Mouse (Mus musculus) liver, postnatal 0 days (tissue): ENCODE data around the gene Olfr110. TPM values are rescaled to one million over a fixed set of nuclear protein-coding genes. Genes with fewer than 3 reads are reported as not detected.
"Not testable (repeated sequence)": the region's sequence is repeated elsewhere in the genome, so short reads cannot be mapped to it uniquely, and the experiment has no call there.

ENCODE experiments used
- ATAC-seq: fragments of 200-750 bp; cut with Nextera tagmentation; 2 replicates; pipeline ENCODE4 v1.8.0; 2017; ENCODE audit warnings: mild to moderate bottlenecking, moderate library complexity
- DNase-seq: peaks from one replicate; pipeline ENCODE4 v3.0.0-alpha.2; 2016
- H3K27ac ChIP-seq: fragments of 300-500 bp; sonication (generic); 2 replicates; pipeline ENCODE4 v1.5.1; 2014; ENCODE audit warnings: antibody characterized with exemption, moderate library complexity, mild to moderate bottlenecking, low read depth
- H3K27me3 ChIP-seq: fragments of 300-500 bp; sonication (generic); 2 replicates; pipeline ENCODE4 v1.6.1; 2014; ENCODE audit warnings: low read length, control low read depth, mixed read lengths; ENCODE audit not compliant: insufficient read depth
- H3K36me3 ChIP-seq: fragments of 300-500 bp; sonication (generic); replicated peaks from 2 replicates; pipeline ENCODE4 v1.6.1; 2014; ENCODE audit warnings: mild to moderate bottlenecking, control low read depth, low read length, moderate library complexity, mixed read lengths; ENCODE audit not compliant: insufficient read depth
- H3K4me1 ChIP-seq: fragments of 300-500 bp; sonication (generic); 2 replicates; pipeline ENCODE4 v1.6.1; 2014; ENCODE audit warnings: antibody characterized with exemption, mild to moderate bottlenecking, control low read depth; ENCODE audit not compliant: insufficient read depth
- H3K4me2 ChIP-seq: fragments of 300-500 bp; sonication (generic); 2 replicates; pipeline ENCODE4 v1.6.1; 2014; ENCODE audit warnings: low read depth, mild to moderate bottlenecking, low read length, moderate library complexity, mixed read lengths
- H3K4me3 ChIP-seq: fragments of 300-500 bp; sonication (generic); 2 replicates; pipeline ENCODE4 v1.5.1; 2014; ENCODE audit warnings: low read depth, low read length
- H3K9ac ChIP-seq: fragments of 300-500 bp; sonication (generic); replicated peaks from 2 replicates; pipeline ENCODE4 v1.6.1; 2014; ENCODE audit warnings: mild to moderate bottlenecking, moderate library complexity
- H3K9me3 ChIP-seq: fragments of 300-500 bp; sonication (generic); 2 replicates; pipeline ENCODE4 v1.6.1; 2016; ENCODE audit warnings: mild to moderate bottlenecking, control low read depth, low read length, mixed read lengths
- CTCF ChIP-seq: sonication (generic); IDR thresholded peaks from 2 replicates; pipeline ENCODE4 v1.5.1; 2016; ENCODE audit warnings: antibody characterized with exemption, low read depth
- EP300 ChIP-seq: IDR thresholded peaks from 2 replicates; pipeline ENCODE4 v1.6.1; 2016; ENCODE audit warnings: antibody characterized with exemption, low read depth, mild to moderate bottlenecking
- WGBS: fragments of 180-500 bp; shearing (Covaris S2); extraction: QIAGEN DNeasy Blood & Tissue Kit; methylation state at CpG from one replicate; pipeline ENCODE4 v1.1.7; 2014; ENCODE audit not compliant: insufficient replicate concordance; 5-methylcytosine and 5-hydroxymethylcytosine counted together
- polyA plus RNA-seq: library from polyadenylated mRNA; unstranded; fragments of >200 nt; fragmentation: Nextera tagmentation; extraction: Ambion mirVana; gene quantifications from 2 replicates; pipeline ENCODE4 v1.2.1, GENCODE M21; 2015

Gene Olfr110
- not detected in 2 replicates for polyA plus RNA-seq

GRCm38 (mm10) chr17:37491930-37492518 lies at the start of gene Olfr110:
Olfr110 (plus strand) TSS chr17:37492468.
- TF ChIP-seq CTCF (no peak), EP300 (no peak)
- no peak for ATAC-seq
- no peak within 1 kb of the TSS for H3K4me2 ChIP-seq
- no peaks in the 10 kb centered on the region for H3K36me3 ChIP-seq
- peaks cover 2% of the 10 kb centered on the region; the same call in 1 of the 2 replicates for H3K9me3 ChIP-seq
- no peak for DNase-seq
- H3K27me3 ChIP-seq = no peaks in the 10 kb centered on the region
- H3K4me3 ChIP-seq = no peak within 1 kb of the TSS
- H3K9ac ChIP-seq = no peak within 1 kb of the TSS
- no peak within 1 kb of the TSS for H3K27ac ChIP-seq
- 19% methylated on average over 1 of the region's 1 CpGs for WGBS
- H3K4me1 ChIP-seq = no peaks in the 10 kb centered on the region

DNA sequence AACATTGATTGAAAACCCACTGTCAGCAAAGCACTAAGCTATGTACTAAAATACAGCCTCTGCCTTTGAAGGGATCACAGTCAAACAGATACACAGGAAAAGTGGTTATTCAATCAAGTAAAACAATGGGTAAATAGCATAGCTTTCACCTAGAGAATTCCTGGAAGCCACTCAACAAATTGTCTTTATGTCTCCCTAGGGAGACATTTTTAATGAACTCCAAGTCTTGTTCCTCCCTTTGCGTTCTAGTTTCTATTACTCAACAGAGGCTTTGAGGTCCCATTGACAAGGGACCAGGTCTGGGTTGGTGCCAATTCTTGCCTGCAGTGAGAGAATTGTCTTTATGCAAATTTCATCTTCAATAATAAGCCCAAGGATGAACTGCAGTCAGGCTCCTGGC lies 47.1 kb upstream of the Olfr110 start, which contains the start of gene Olfr108:
Gene Olfr108, plus strand, starts transcription at position 301 of the 400 bp plus-strand sequence.
- H3K4me2 ChIP-seq = no peak within 1 kb of the TSS
- no peaks in the 10 kb centered on the region for H3K27me3 ChIP-seq
- no peaks in the 10 kb centered on the region for H3K4me1 ChIP-seq
- H3K9ac ChIP-seq = no peak within 1 kb of the TSS
- no peak for TF ChIP-seq CTCF
- no peak for TF ChIP-seq EP300
- H3K4me3 ChIP-seq = no peak within 1 kb of the TSS
- H3K9me3 ChIP-seq = no peaks in the 10 kb centered on the region
- no peak for ATAC-seq
- H3K36me3 ChIP-seq = no peaks in the 10 kb centered on the region
- DNase-seq = no peak
- no peak within 1 kb of the TSS for H3K27ac ChIP-seq
- WGBS = 83% methylated on average over 1 of the region's 1 CpGs

GRCm38 (mm10) chr17:37458616-37459015 lies 33.7 kb upstream of the Olfr110 start, which contains the start of gene Olfr109:
Olfr109 (plus strand) TSS chr17:37458916.
- H3K4me2 ChIP-seq = no peak within 1 kb of the TSS
- DNase-seq = no peak
- no peaks in the 10 kb centered on the region for H3K9me3 ChIP-seq
- no peak for TF ChIP-seq EP300
- no peak for TF ChIP-seq CTCF
- no peaks in the 10 kb centered on the region for H3K4me1 ChIP-seq
- no peaks in the 10 kb centered on the region for H3K36me3 ChIP-seq
- no peak within 1 kb of the TSS for H3K4me3 ChIP-seq
- ATAC-seq = no peak
- no peaks in the 10 kb centered on the region for H3K27me3 ChIP-seq
- no peak within 1 kb of the TSS for H3K9ac ChIP-seq
- H3K27ac ChIP-seq = no peak within 1 kb of the TSS
- WGBS = 86% methylated on average over 1 of the region's 1 CpGs

GRCm38 (mm10) chr17:37483452-37483851 lies 8.8 kb upstream of the Olfr110 start, which contains the start of gene H2-M2:
H2-M2 (minus strand) TSS chr17:37483552.
- Histone ChIP-seq H3K4me1 (no peaks in the 10 kb centered on the region), H3K27me3 (no peaks in the 10 kb centered on the region), H3K4me2 (no peak within 1 kb of the TSS), H3K36me3 (no peaks in the 10 kb centered on the region), H3K9ac (no peak within 1 kb of the TSS), H3K27ac (no peak within 1 kb of the TSS), H3K4me3 (no peak within 1 kb of the TSS), H3K9me3 (no peaks in the 10 kb centered on the region)
- DNase-seq = no peak
- TF ChIP-seq EP300 (no peak), CTCF (no peak)
- WGBS = 56% methylated on average over 2 of the region's 2 CpGs
- no peak for ATAC-seq

DNA sequence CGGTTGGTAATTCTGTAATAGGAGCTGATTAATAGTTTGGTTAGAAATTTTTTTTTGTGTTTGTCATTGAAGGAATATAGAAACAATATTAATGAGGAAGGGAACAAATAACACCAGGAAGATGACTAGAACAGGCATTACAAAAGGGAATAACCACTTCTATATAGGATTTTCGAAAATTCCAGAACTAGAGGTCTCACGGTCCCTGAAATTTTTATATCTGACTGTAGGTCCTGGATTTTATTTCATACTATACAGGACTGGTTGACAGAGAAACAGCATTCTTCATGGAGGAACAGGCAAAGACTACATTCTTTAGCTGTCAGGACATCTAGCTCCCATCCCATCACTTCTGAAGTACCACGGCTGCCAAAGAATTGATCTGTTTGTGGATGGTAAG lies 15.5 kb downstream of the Olfr110 start, which contains the start of gene Olfr111:
Gene Olfr111, plus strand, starts transcription at position 301 of the 400 bp plus-strand sequence.
- TF ChIP-seq CTCF (no peak), EP300 (no peak)
- H3K4me1 ChIP-seq = no peaks in the 10 kb centered on the region
- ATAC-seq (no peak), DNase-seq (no peak)
- no peaks in the 10 kb centered on the region for H3K27me3 ChIP-seq
- 80% methylated on average over 4 of the region's 4 CpGs for WGBS
- H3K4me2 ChIP-seq = no peak within 1 kb of the TSS
- no peak within 1 kb of the TSS for H3K9ac ChIP-seq
- no peaks in the 10 kb centered on the region for H3K36me3 ChIP-seq
- no peak within 1 kb of the TSS for H3K4me3 ChIP-seq
- H3K27ac ChIP-seq = no peak within 1 kb of the TSS
- no peaks in the 10 kb centered on the region for H3K9me3 ChIP-seq

DNA sequence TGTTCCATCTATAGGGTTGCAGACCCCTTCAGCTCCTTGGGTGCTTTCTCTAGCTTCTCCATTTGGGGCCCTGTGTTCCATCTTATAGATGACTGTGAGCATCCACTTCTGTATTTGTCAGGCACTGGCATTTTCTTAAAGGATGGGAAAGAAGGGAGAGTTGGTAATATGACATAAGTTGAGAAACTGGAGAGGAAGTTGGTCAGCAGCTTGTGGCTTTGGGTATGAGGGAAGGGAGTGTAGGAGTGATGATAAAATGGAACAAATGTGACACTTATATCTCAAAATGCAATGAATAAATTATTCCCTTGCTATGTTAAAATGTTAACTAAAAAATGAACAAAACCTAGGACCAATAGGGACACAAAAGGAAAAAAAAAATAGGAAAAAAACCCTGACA lies 32.3 kb downstream of the Olfr110 start:
- not testable (repeated sequence) for H3K4me3 ChIP-seq, H3K4me2 ChIP-seq, DNase-seq, H3K27ac ChIP-seq, H3K9me3 ChIP-seq, H3K27me3 ChIP-seq, H3K9ac ChIP-seq, H3K4me1 ChIP-seq, H3K36me3 ChIP-seq, ATAC-seq

- not testable (repeated sequence) for H3K27me3 ChIP-seq, DNase-seq, H3K4me3 ChIP-seq, H3K9me3 ChIP-seq, H3K9ac ChIP-seq, H3K4me2 ChIP-seq, ATAC-seq, H3K36me3 ChIP-seq, H3K27ac ChIP-seq, H3K4me1 ChIP-seq
- 35% methylated on average over 1 of the region's 1 CpGs for WGBS
Measured at GRCm38 (mm10) chr17:37525427-37525826, 33.2 kb downstream of the Olfr110 start.
